Mouse (Mus musculus) monocyte, adult 2 months (primary cell): ENCODE measurements around the gene Ptprj.

Experiments used
- DNase-seq, 2 experiments: peaks; one replicate each; pipeline ENCODE4 v3.0.0; 2022; ENCODE audit warnings: low spot score in 2 of 2, low read depth in 1 of 2

Gene Ptprj

GRCm38 (mm10) chr2:90525807-90526206 lies 54.6 kb downstream of the Ptprj start:
- no peak for DNase-seq

GRCm38 (mm10) chr2:90522455-90522854 lies 58.0 kb downstream of the Ptprj start:
- no peak for DNase-seq

- no peak for DNase-seq
Measured at GRCm38 (mm10) chr2:90521909-90522308, 58.5 kb downstream of the Ptprj start.

- no peak for DNase-seq
Measured at GRCm38 (mm10) chr2:90518296-90518695, 62.2 kb downstream of the Ptprj start.

- DNase-seq: no peak
Measured at GRCm38 (mm10) chr2:90514969-90515368, 65.5 kb downstream of the Ptprj start.

GRCm38 (mm10) chr2:90509268-90509667 lies 71.2 kb downstream of the Ptprj start:
- DNase-seq: no peak

GRCm38 (mm10) chr2:90506143-90506542 lies 74.3 kb downstream of the Ptprj start:
- DNase-seq: no peak

GRCm38 (mm10) chr2:90504731-90505171 lies 75.7 kb downstream of the Ptprj start:
- DNase-seq: peak; percentile 83

- DNase-seq: no peak
Measured at GRCm38 (mm10) chr2:90503182-90503833, 77.1 kb downstream of the Ptprj start.

- DNase-seq: no peak
Measured at GRCm38 (mm10) chr2:90502738-90503137, 77.7 kb downstream of the Ptprj start.

GRCm38 (mm10) chr2:90501708-90502107 lies 78.7 kb downstream of the Ptprj start:
- no peak for DNase-seq

- no peak for DNase-seq
Measured at GRCm38 (mm10) chr2:90500892-90501291, 79.6 kb downstream of the Ptprj start.

- DNase-seq: no peak
Measured at GRCm38 (mm10) chr2:90499002-90499401, 81.4 kb downstream of the Ptprj start.

- DNase-seq: no peak
Measured at GRCm38 (mm10) chr2:90497551-90497950, 82.9 kb downstream of the Ptprj start.

- no peak for DNase-seq
Measured at GRCm38 (mm10) chr2:90496680-90497074, 83.8 kb downstream of the Ptprj start.

GRCm38 (mm10) chr2:90496012-90496679 lies 84.3 kb downstream of the Ptprj start:
- no peak for DNase-seq

- DNase-seq: no peak
Measured at GRCm38 (mm10) chr2:90490279-90491046, 90.0 kb downstream of the Ptprj start.

GRCm38 (mm10) chr2:90489839-90490238 lies 90.6 kb downstream of the Ptprj start:
- DNase-seq: no peak

- DNase-seq: no peak
Measured at GRCm38 (mm10) chr2:90488690-90489590, 91.5 kb downstream of the Ptprj start.

GRCm38 (mm10) chr2:90487471-90488238 lies 92.8 kb downstream of the Ptprj start:
- no peak for DNase-seq
